Mouse (Mus musculus): Measurements from ENCODE around the gene Gm11639. TPM values are rescaled to one million over a fixed set of nuclear protein-coding genes. Genes with fewer than 3 reads are reported as not detected.
A peak's percentile ranks its signal among the peaks of the same experiment; 100 is the strongest.

Gene Gm11639
- total and polyA plus RNA-seq, 2 experiments from 2014 or later: 0.01 TPM; not detected in 1

DNA sequence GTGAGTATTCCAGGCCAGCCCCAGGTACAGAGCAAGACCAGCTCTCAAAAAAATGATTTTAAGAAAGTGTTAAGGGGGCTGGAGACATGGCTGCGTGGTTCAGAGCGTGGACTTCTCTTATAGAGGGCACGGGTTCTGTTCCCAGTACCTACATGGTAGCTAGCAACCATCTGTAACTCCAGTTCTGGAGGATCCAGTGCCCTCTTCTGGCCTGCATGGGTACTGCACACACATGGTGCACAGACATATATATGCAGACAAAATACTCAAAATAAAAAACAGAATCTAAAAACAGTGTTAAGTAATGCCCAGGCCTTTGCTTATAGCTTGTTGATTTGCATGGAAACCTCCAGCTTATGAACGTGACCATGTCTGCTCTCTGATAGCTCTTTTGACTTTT, 24.9 kb upstream of the Gm11639 start:
- Histone ChIP-seq H3K4me2 (ENCODE audit: low read depth, low read length) (no peak overlapping the region), H3K9ac (replicated peaks; ENCODE audit: low read depth, low read length) (no peak overlapping the region), H3K4me1 (ENCODE audit: control insufficient read depth, insufficient read depth) (0 out of 2 replicates have a peak, but pooled peaks cover 8% of the 10 kb centered on the region), H3K4me3 (ENCODE audit: low read depth, low read length) (no peak overlapping the region), H3K27me3 (ENCODE audit: control insufficient read depth, insufficient read depth, low read length) (no peaks in the 10 kb centered on the region), H3K36me3 (replicated peaks; ENCODE audit: control insufficient read depth, insufficient read depth, low read length) (no peaks in the 10 kb centered on the region; the same call in 1 of the 2 replicates), H3K9me3 (replicated peaks; ENCODE audit: control insufficient read depth, low read length) (peaks cover 5% of the 10 kb centered on the region), H3K27ac (ENCODE audit: low read depth) (no peak overlapping the region)
- TF ChIP-seq EP300 (IDR thresholded peaks at IDR 0.05; ENCODE audit: low read depth) (no peak), CTCF (IDR thresholded peaks at IDR 0.05; ENCODE audit: low read depth) (0 out of 2 replicates have a peak, but pooled peaks have one; percentile 2)
- 90% methylated on average over 4 of the region's 4 CpGs for WGBS
- ATAC-seq (ENCODE audit: insufficient read depth, low read depth) (no peak), DNase-seq (ENCODE audit: low spot score) (no peak)

DNA sequence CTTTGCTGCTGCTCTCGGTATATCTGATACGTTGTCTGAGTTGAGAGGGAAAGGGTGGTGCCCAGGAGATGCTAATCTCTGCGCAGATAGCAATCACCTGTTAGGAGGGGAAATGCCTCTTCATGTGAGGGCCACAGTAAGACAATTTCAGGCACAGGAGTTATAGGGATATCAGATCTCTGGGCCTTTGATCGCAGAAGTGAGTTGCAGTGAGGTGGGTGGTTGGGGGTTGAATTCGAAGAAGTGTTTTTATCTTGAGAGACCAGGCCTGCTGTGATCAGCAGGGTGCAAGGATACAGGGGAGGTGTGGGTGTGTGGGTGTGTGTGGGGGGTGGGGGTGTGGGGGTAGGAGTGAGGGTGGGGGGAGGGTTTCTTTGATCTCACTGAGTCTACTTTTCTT, 24.4 kb upstream of the Gm11639 start:
- H3K27ac ChIP-seq (ENCODE audit: low read depth): no peak overlapping the region
- H3K36me3 ChIP-seq (replicated peaks; ENCODE audit: control insufficient read depth, insufficient read depth, low read length): no peaks in the 10 kb centered on the region; the same call in 1 of the 2 replicates
- H3K4me1 ChIP-seq (ENCODE audit: control insufficient read depth, insufficient read depth): 0 out of 2 replicates have a peak, but pooled peaks cover 8% of the 10 kb centered on the region
- DNase-seq (ENCODE audit: low spot score) (no peak), ATAC-seq (ENCODE audit: insufficient read depth, low read depth) (no peak)
- no peaks in the 10 kb centered on the region for H3K27me3 ChIP-seq (ENCODE audit: control insufficient read depth, insufficient read depth, low read length)
- TF ChIP-seq EP300 (IDR thresholded peaks at IDR 0.05; ENCODE audit: low read depth) (no peak), CTCF (IDR thresholded peaks at IDR 0.05; ENCODE audit: low read depth) (no peak)
- H3K9ac ChIP-seq (replicated peaks; ENCODE audit: low read depth, low read length): no peak overlapping the region
- H3K9me3 ChIP-seq (replicated peaks; ENCODE audit: control insufficient read depth, low read length): peaks cover 5% of the 10 kb centered on the region
- 69% methylated on average over 5 of the region's 5 CpGs for WGBS
- H3K4me2 ChIP-seq (ENCODE audit: low read depth, low read length): no peak overlapping the region
- no peak overlapping the region for H3K4me3 ChIP-seq (ENCODE audit: low read depth, low read length)

DNA sequence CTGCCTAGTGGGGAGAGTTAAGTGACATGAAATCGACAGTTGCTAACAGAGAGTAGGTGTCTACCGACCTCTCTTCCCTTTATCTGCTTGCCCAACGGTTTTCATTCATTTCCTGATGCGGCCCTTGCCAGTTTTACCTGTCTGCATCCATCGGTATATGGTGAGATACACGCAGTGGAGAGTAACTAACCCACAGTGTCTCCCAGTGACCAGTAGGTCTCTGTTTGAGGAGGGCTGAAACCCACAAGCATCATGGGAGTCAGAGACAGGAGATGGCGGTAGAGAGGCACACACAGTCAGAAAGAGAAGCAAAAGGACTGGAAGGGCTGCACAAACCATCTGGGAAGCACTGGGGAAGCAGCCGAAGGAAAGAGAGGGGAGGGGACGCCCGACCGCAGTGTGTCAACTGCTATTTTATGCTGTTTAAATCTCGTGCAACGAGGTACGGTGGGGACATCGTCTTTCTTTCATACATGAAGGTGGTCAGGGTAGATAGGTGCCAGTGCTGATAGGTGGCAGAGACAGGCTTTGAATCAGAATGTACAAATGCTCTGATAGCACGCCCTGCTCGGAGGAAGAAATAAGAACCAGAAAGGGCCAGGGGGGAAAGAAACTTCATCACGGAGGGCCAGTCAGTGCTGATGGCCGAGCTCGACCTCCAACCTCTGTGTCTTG, 23.8 kb upstream of the Gm11639 start:
- 69% methylated on average over 20 of the region's 20 CpGs for WGBS

DNA sequence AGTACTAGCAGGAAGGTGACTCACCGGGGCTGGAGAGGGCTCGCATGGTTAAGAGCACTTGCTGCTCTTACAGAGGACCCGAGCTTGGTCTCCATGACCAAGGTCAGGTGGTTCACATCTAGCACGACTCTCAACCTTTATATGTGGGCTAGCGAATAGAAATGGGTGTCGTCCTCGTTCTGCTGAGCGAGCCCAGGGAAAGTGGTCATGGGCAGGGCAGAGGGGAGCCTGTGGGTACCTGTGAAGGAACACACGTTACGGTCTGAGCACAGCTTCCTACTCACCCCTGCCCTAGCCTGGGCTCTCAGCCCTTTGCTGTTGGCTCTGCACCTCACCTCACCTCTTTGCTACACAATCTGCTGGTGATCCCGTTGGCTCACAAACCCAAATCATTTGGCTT, 22.9 kb upstream of the Gm11639 start:
- ATAC-seq (ENCODE audit: insufficient read depth, low read depth) (no peak), DNase-seq (ENCODE audit: low spot score) (no peak)
- H3K4me1 ChIP-seq (ENCODE audit: control insufficient read depth, insufficient read depth): 0 out of 2 replicates have a peak, but pooled peaks cover 8% of the 10 kb centered on the region
- peaks cover 5% of the 10 kb centered on the region for H3K9me3 ChIP-seq (replicated peaks; ENCODE audit: control insufficient read depth, low read length)
- H3K9ac ChIP-seq (replicated peaks; ENCODE audit: low read depth, low read length): no peak overlapping the region
- no peaks in the 10 kb centered on the region for H3K27me3 ChIP-seq (ENCODE audit: control insufficient read depth, insufficient read depth, low read length)
- no peak overlapping the region for H3K27ac ChIP-seq (ENCODE audit: low read depth)
- no peak overlapping the region for H3K4me3 ChIP-seq (ENCODE audit: low read depth, low read length)
- no peak overlapping the region for H3K4me2 ChIP-seq (ENCODE audit: low read depth, low read length)
- no peaks in the 10 kb centered on the region; the same call in 1 of the 2 replicates for H3K36me3 ChIP-seq (replicated peaks; ENCODE audit: control insufficient read depth, insufficient read depth, low read length)
- TF ChIP-seq EP300 (IDR thresholded peaks at IDR 0.05; ENCODE audit: low read depth) (no peak), CTCF (IDR thresholded peaks at IDR 0.05; ENCODE audit: low read depth) (no peak)
- 75% methylated on average over 11 of the region's 11 CpGs for whole genome bisulfite sequencing

More for the DNA sequence above, 23.8 kb upstream of the Gm11639 start:
- H3K9me3 ChIP-seq (replicated peaks; ENCODE audit: control insufficient read depth, low read length): peaks cover 5% of the 10 kb centered on the region
- no peak overlapping the region for H3K27ac ChIP-seq (ENCODE audit: low read depth)
- H3K4me3 ChIP-seq (ENCODE audit: low read depth, low read length): no peak overlapping the region
- TF ChIP-seq EP300 (IDR thresholded peaks at IDR 0.05; ENCODE audit: low read depth): no peak
- peak; percentile 19; the same call in 1 of the 2 replicates for TF ChIP-seq CTCF (IDR thresholded peaks at IDR 0.05; ENCODE audit: low read depth)
- DNase-seq (ENCODE audit: low spot score) (no peak), ATAC-seq (ENCODE audit: insufficient read depth, low read depth) (no peak)
- no peaks in the 10 kb centered on the region; the same call in 1 of the 2 replicates for H3K36me3 ChIP-seq (replicated peaks; ENCODE audit: control insufficient read depth, insufficient read depth, low read length)
- H3K4me2 ChIP-seq (ENCODE audit: low read depth, low read length): no peak overlapping the region
- no peaks in the 10 kb centered on the region for H3K27me3 ChIP-seq (ENCODE audit: control insufficient read depth, insufficient read depth, low read length)
- no peak overlapping the region for H3K9ac ChIP-seq (replicated peaks; ENCODE audit: low read depth, low read length)
- H3K4me1 ChIP-seq (ENCODE audit: control insufficient read depth, insufficient read depth): 0 out of 2 replicates have a peak, but pooled peaks cover 8% of the 10 kb centered on the region

DNA sequence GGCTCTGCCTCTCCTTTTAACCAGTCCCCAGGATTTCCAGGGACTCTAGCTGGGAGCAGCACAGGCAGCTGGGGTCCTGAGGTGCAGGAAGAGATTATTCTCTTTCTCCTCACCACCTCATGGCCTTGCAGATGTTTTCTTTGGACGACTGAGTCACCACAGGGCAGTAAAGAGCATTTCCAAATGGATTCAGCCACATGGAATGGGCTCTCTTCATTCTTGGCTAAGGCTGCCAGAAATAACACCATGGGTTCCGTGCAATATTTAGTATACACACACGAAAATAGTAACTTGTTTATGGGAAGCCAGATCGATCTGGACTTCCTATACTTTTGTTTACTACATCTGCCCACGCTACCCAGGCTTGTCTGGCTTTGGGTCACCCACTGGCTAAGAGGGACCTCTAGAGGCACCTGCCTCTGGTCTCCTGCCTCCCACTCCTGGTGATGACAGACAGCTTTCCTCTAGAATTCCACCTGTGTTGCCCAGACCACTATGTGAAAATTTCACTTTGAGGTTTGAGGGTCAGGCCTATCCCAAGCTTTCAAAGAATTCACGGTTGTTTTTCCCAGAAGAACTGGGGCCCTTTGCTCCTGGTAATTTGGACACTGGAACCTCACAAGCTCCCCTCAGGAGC, 22.1 kb upstream of the Gm11639 start:
- Histone ChIP-seq H3K4me2 (ENCODE audit: low read depth, low read length) (no peak overlapping the region), H3K9ac (replicated peaks; ENCODE audit: low read depth, low read length) (no peak overlapping the region), H3K27ac (ENCODE audit: low read depth) (no peak overlapping the region), H3K4me3 (ENCODE audit: low read depth, low read length) (no peak overlapping the region), H3K27me3 (ENCODE audit: control insufficient read depth, insufficient read depth, low read length) (no peaks in the 10 kb centered on the region), H3K36me3 (replicated peaks; ENCODE audit: control insufficient read depth, insufficient read depth, low read length) (no peaks in the 10 kb centered on the region; the same call in 1 of the 2 replicates), H3K4me1 (ENCODE audit: control insufficient read depth, insufficient read depth) (0 out of 2 replicates have a peak, but pooled peaks cover 8% of the 10 kb centered on the region), H3K9me3 (replicated peaks; ENCODE audit: control insufficient read depth, low read length) (peaks cover 5% of the 10 kb centered on the region)
- TF ChIP-seq CTCF (IDR thresholded peaks at IDR 0.05; ENCODE audit: low read depth): no peak
- TF ChIP-seq EP300 (IDR thresholded peaks at IDR 0.05; ENCODE audit: low read depth): no peak
- ATAC-seq (ENCODE audit: insufficient read depth, low read depth): no peak
- WGBS: 56% methylated on average over 6 of the region's 6 CpGs
- DNase-seq (ENCODE audit: low spot score): no peak

Data from heart, postnatal 0 days (tissue).